Mouse (Mus musculus) fat pad, adult 2 months (tissue): ENCODE measurements around the gene Ifitm2.

Source experiments
- DNase-seq: peaks from one replicate; pipeline ENCODE4 v3.0.0-alpha.2; 2011; ENCODE audit warnings: low read depth, low spot score; ENCODE audit errors: extremely low read depth

The Ifitm2 gene

DNA sequence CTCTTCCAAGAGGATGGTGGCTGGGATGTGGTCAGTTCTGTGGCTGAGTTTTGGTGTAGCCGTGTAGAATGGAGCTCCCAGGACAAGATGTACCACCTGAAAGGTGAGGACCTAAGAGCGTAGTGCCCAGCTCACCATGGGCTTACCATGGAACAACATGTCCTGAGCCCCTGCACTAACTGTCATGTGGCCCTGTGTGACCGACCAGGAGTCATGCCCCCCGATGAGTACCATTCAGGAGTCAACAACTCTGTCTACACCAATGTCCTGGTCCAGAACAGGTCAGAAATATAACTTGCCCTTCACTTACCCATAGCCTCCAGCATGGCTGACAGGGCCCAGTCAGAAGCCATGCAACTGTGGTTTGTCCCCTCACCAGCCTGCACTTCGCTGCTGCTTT, 10.5 kb downstream of the Ifitm2 start:
- no peak for DNase-seq

GRCm38 (mm10) chr7:140944236-140944635, 11.6 kb downstream of the Ifitm2 start:
- no peak for DNase-seq

GRCm38 (mm10) chr7:140943356-140943755, 12.4 kb downstream of the Ifitm2 start:
- DNase-seq = no peak

DNA sequence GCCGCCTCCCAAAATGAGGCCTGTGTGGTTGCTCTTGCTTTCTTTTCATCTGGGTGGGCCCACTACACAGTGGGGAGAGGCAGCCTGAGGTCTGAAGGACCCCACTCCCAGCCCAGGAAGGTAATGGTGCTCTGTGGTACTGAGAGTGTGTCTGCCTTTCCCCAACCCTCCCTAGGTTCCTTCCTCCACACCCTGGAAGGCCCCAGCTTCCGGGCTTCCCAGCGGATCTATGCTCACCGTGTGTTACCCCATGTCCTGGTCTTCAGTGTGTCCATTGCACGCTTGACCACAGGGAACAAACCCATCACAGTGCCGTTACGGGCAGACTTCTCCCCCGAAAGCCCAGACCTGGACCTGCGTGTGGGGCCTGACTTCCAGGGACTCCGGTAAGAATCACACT, 13.0 kb downstream of the Ifitm2 start:
- DNase-seq = no peak

- no peak for DNase-seq
Observed at GRCm38 (mm10) chr7:140942341-140942740, 13.4 kb downstream of the Ifitm2 start.

DNA sequence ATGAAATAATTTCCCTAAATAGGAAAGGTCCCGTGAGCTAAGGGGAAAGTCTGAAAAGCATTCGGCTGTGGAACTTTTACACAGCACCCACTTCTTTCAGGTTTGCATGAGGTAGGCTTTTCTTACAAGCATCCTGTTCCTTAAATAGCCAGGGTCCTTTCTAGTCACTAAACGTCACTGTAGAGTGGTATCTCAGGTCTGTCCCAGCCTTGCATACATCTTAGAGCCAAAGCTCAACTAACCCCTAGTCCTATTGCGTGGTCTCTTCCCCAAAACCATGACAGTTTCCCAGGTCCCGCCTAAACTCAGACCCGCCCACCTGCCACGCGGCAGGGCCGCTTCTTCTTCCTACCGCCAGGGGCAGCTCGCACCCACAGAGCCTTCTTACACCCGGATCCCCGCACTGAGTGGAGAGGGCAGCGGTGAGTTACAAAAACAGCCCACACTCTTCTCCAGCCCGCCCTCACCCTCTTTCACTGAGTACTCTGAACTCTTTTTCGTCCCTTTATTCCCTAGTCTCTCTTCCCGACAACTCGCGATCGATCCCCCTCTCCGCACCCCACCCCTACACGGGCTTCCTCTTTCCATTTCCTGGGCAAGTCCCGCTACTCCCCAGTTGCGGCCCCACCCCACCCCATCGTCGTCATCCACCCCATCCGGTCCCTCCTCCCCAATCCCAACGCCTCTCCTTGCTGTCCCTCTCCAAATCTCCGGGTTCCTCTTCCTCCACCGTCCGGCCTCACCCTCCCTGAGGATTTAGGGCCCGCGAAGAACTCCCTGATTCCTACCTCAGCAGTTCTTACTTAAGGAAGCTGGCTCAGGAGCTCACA, 14.3 kb downstream of the Ifitm2 start, which contains the start of gene Pgghg:
Gene Pgghg (plus strand): TSS at position 170 of the 830 bp plus-strand sequence.
- no peak for DNase-seq

DNA sequence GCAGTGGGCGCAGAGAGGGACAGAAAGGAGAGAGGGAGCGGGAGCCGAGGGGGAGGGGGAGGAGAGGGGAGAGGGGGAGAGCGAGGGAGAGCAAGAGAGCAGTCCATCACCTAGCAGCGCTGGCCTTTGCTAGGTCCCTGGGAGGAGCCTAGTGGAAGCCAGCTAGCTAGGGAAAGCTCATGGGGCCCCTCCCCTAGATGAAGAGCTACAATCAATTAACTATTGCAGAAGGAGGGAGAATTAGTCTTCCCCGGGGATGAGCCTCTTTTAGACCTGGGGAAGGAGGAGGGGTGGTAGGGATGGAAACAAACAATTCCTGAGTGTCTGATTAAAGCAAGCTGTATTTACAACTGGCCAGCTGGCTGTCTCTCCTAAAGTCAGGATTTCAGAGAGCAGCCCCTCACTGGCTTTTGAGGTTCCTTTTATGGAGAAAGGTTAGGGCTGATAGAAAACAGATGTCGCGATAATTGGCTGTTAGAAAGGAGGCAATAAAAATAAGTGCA, 16.1 kb downstream of the Ifitm2 start:
- no peak for DNase-seq

- DNase-seq = no peak
Observed at GRCm38 (mm10) chr7:140938896-140939295, 16.9 kb downstream of the Ifitm2 start.

GRCm38 (mm10) chr7:140938436-140938835, 17.4 kb downstream of the Ifitm2 start:
- DNase-seq = no peak

GRCm38 (mm10) chr7:140927181-140927580, 28.6 kb downstream of the Ifitm2 start:
- no peak for DNase-seq

- no peak for DNase-seq
Observed at GRCm38 (mm10) chr7:140923070-140923775, 32.6 kb downstream of the Ifitm2 start.

DNA sequence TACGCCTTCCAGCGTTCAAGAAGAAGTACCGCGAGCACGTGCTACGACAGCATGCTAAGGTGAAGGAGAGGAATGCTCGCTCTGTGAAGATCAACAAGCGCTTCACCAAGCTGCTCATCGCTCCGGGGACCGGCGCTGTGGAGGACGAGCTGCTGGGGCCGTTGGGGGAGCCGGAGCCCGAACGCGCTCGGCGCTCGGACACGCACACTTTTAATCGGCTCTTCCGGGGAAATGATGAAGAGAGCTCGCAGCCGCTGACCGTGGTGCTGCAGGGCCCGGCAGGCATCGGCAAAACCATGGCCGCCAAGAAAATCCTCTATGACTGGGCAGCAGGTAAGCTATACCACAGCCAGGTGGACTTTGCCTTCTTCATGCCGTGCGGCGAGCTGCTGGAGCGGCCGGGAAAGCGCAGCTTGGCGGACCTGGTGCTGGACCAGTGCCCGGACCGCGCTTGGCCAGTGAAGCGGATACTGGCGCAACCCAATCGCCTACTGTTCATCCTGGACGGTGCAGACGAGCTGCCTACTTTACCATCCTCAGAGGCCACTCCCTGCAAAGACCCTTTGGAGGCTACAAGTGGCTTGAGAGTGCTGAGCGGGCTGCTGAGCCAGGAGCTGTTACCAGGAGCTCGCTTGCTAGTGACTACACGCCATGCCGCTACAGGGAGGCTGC, 33.3 kb downstream of the Ifitm2 start:
- no peak for DNase-seq

DNA sequence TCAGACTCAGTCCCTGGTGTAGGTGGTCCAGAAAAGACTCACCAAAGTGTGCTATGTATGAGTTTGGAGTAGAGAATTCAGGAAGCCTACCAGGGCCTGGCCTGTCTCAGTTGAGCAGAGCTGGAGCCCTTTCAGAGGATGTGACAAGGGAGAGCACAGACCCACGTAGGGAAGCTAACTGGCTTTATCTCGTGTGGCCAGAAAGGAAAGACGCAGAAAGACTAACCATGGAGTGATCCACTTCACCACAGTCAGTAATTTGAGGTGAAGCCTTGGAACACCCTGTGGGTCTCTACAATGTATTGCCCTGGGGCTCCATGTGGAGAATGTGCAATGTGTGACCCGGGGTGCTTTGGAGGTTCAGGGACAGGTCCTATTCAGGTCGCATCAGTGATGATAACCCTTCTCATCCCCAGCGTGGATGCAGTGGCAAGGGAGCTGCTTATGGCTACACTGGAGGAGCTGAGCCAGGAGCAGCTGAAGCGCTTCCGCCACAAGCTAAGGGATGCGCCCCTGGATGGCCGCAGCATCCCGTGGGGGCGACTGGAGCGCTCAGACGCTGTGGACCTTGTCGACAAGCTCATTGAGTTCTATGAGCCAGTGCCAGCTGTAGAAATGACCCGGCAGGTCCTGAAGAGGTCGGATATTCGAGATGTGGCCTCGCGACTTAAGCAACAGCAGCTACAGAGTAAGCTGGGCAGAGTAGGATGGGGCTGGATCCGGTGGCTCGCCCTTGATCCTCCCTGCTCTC, 34.4 kb downstream of the Ifitm2 start:
- DNase-seq = no peak

GRCm38 (mm10) chr7:140920418-140921029, 35.3 kb downstream of the Ifitm2 start, which contains the start of gene Nlrp6:
Nlrp6 (plus strand) TSS chr7:140920902.
- no peak for DNase-seq

DNA sequence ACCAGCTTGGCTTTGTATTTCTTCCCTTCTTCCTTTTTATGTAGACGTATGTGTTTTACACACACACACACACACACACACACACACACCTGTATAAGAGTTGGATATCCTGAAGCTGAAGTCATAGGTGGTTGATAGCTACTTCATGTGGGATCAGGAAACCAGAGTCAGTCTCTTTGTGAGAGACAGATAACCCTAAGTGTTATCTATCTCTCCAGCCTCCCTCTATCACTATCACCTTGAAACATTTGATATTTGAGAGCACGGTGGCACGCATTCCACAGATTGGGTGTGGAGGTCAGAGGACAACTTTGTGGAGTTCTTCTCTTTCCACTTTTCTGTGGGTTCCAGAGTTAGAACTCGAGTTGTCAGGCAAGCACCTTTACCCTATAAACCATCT, 35.9 kb downstream of the Ifitm2 start:
- DNase-seq = no peak

- DNase-seq = no peak
Observed at GRCm38 (mm10) chr7:140914031-140914690, 41.6 kb downstream of the Ifitm2 start.

- no peak for DNase-seq
Observed at GRCm38 (mm10) chr7:140912846-140913482, 42.8 kb downstream of the Ifitm2 start.

DNA sequence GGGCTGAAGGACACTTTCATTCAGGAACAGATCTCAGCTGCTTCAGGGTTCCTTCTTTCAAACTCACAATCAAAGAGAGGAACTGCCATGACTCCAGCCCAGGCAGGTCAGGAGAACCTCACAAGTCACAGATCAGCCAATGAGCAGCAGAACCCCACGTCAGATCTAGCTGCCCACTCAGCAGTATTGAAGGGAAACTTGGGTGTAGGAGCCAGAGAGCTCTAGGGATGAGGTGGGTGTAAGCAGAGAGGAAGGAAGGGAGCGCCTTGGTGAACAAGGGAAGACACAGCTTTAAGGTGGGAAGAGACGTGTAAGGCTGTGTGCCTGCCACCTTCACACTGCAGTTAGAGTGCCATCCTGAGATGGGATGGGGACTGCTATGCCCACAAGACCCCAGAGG, 43.5 kb downstream of the Ifitm2 start:
- DNase-seq = no peak

GRCm38 (mm10) chr7:140908634-140909107, 47.1 kb downstream of the Ifitm2 start:
- no peak for DNase-seq
